14 mouse cellular contexts compared by ENCODE assay signal in the genomic region with DNA sequence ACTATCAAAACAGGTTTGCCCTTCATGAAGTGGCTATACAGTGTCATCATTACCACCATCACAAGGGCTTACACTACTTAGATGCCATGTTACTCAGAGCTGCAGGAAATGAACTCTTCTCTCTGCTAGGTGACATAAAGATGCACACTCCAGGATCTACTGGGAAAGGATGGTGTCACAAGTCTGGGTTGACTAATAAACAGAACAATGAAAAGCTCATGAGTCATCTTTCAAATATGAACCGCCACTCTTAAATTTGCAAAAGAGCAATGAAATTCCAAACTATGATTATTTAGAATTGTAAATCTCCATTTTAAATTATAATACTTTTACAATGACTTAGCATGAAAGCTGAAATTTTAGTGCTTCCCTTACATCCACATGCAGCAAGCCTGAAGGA.
"Had no signal": no experiment of that assay in that cellular context is flagged by ENCODE, and none has a peak within 500 bp of the region (broad histone marks: within the 10 kb centered on the region; RNA-seq: fewer than 3 reads in every experiment).

No protein-coding gene starts in this region.

- H3K27me3 ChIP-seq: midbrain, embryonic 12.5 days; neural tube, embryonic 12.5 days; stomach, embryonic 15.5 days had no signal

- H3K27ac ChIP-seq: midbrain, embryonic 10.5 days; midbrain, embryonic 12.5 days; neural tube, embryonic 12.5 days; stomach, embryonic 15.5 days; stomach, postnatal 0 days had no signal

- H3K9me3 ChIP-seq: midbrain, embryonic 10.5 days; midbrain, embryonic 12.5 days; neural tube, embryonic 12.5 days; stomach, embryonic 15.5 days had no signal

- H3K4me1 ChIP-seq: midbrain, embryonic 12.5 days; neural tube, embryonic 12.5 days; stomach, embryonic 15.5 days had no signal

- H3K4me3 ChIP-seq: midbrain, embryonic 10.5 days; midbrain, embryonic 12.5 days; neural tube, embryonic 12.5 days; stomach, embryonic 15.5 days had no signal

- H3K36me3 ChIP-seq: midbrain, embryonic 10.5 days; midbrain, embryonic 12.5 days; neural tube, embryonic 12.5 days; stomach, embryonic 15.5 days had no signal

- DNase-seq: lung, adult 18-20 months; lung, embryonic 14.5 days; lung, postnatal 10 days; lung, postnatal 4 days; midbrain, embryonic 14.5 days; right cerebral cortex, postnatal 14 days; thymus, adult 2 months; thymus, postnatal 25 days; thymus, postnatal 4 days had no signal
